Mouse (Mus musculus) bone marrow, adult 2 months (tissue): Measurements from ENCODE around the gene Cbl.

Source experiments
- CTCF ChIP-seq: fragments of 200-500 bp; IDR thresholded peaks from 2 replicates; pipeline ENCODE4 v1.5.1; 2011; ENCODE audit warnings: low read length, control low read depth; ENCODE audit not compliant: control insufficient read depth, insufficient read depth
- POLR2A ChIP-seq: fragments of 200-500 bp; IDR thresholded peaks from 2 replicates; pipeline ENCODE4 v1.6.1; 2011; ENCODE audit warnings: low read depth, mild to moderate bottlenecking, control low read depth, low read length, borderline replicate concordance; ENCODE audit not compliant: control insufficient read depth

DNA sequence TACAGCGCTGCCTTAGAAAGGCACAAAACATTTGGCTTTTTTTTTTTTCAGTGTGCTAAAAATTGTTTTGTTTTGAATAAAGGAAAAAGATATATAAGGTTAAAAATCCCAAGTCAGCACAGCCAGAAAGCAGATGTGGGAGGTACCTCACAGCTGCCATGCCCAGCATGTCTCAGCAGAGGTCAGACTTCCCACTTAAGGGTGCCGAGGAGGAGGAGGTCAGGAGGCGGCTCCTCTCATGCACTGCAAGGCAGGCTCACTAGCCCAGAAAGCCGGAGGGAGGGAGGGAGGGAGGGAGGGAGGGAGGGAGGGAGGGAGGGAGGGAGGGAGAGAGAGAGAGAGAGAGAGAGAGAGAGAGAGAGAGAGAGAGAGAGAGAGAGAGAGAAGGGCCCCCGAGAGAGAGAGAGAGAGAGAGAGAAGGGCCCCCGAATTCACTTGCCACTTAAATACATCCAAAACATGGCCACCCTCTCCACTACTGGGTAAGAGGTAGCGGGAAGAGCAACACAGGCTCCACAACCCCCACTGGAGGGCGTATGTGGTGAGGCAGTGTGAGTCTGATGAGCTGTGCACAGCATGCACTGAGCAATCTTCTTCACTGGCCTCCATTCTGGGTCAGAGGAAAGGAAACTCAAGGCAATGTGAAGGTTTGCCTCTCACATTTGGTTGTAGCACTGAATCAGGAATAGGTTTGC, 89.7 kb downstream of the Cbl start:
- TF ChIP-seq POLR2A (no peak), CTCF (no peak)
